Mouse (Mus musculus): ENCODE measurements at regions not wholly inside any gene's neighbourhood (a gene's known extent, or its start where the extent isn't known, plus 50 kb on each side); places are given as distances from the start of the nearest gene placed in this dataset.
A peak's percentile ranks its signal among the peaks of the same experiment; 100 is the strongest.

DNA sequence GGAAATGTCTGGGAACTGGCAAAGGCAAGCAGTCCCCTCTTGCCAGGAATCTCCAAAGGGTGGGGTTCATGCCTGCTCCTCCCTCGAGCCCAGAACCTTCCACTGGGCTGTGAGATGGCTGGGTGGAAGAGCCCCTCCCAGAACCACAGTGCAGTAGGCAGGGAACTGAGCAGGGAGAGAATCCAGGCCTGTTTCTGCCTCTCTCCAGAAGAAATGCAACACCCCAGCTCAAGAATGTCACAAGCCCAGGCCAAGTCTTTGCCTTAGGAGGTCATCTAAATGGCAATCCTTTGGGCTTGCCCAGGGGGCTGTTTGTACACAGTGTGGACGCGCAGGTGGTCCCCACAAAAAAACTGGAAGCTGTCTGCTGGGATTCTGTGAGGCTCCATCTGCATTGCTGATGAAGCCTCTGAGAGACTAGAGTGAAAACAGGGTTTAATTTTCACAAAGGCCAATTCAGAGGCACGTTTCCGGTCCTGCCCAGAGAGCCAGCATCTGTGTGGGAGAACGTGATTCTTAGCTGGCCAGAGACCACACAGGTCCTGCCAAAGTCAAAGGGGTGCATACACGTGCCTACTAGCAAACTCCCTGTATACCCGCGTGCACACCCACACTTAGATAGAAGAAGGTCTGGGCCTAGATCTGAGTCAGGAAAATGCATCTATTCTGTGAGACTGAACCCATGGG, 129.0 kb downstream of the Hmg20a start:
- ATAC-seq (ENCODE audit: insufficient read depth), result no peak
- Histone ChIP-seq H3K9ac (no peak overlapping the region), H3K27ac (replicated peaks) (no peak overlapping the region), H3K4me1 (replicated peaks) (peaks cover 2% of the 10 kb centered on the region; the same call in 1 of the 2 replicates), H3K4me2 (no peak overlapping the region), H3K9me3 (replicated peaks) (no peaks in the 10 kb centered on the region), H3K4me3 (replicated peaks) (no peak overlapping the region), H3K36me3 (replicated peaks) (no peaks in the 10 kb centered on the region), H3K27me3 (no peaks in the 10 kb centered on the region)
- WGBS (ENCODE audit: insufficient replicate concordance), result 59% methylated on average over 9 of the region's 9 CpGs

DNA sequence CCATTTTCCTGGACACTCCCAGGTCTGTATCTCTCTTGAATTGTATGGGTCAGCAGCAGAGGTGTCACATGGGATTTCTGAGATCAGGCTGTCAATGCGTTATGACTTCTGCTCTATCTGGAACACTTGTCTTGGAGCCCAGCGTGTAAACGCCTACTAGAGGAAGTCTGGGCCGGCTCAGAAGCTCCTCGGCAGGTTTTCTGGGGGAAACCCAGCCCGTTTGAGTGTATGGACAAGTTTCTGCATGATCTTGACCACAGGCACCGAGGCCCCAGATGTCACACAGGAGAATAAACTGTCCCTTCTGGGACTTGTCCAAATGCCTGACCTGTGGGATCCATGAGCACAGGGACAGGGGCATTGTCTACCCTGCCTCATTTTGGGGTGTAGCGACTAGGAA, 131.4 kb downstream of the Hmg20a start:
- Histone ChIP-seq H3K27me3 (no peaks in the 10 kb centered on the region), H3K4me3 (replicated peaks) (no peak overlapping the region), H3K9me3 (replicated peaks) (no peaks in the 10 kb centered on the region), H3K9ac (no peak overlapping the region), H3K4me1 (replicated peaks) (peaks cover 2% of the 10 kb centered on the region; the same call in 1 of the 2 replicates), H3K4me2 (no peak overlapping the region), H3K36me3 (replicated peaks) (no peaks in the 10 kb centered on the region), H3K27ac (replicated peaks) (no peak overlapping the region)
- 13% methylated on average over 8 of the region's 8 CpGs for WGBS (ENCODE audit: insufficient replicate concordance)
- no peak for ATAC-seq (ENCODE audit: insufficient read depth)

DNA sequence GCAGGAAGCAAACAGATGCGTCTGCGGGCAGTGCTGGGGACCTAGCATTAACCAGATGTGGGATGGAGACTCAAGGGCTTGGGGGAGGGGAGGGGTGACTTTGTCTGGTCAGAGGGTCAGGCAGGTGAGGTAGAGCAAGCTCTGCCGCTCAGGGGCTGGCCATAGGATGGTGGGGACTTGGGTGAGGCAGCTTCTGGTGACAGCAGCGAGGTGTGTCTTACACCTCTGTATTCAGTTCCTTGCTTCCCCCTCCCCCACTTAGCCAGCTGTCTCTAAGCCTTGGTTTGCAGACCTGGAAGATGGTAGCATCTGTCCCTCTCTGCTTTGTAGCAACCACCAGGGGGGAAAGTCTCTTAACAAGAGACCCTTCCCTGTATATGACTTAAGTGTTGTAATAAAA, 131.8 kb downstream of the Hmg20a start:
- no peak overlapping the region for H3K27ac ChIP-seq (replicated peaks)
- H3K4me2 ChIP-seq, result no peak overlapping the region
- no peaks in the 10 kb centered on the region for H3K27me3 ChIP-seq
- H3K9ac ChIP-seq, result no peak overlapping the region
- ATAC-seq (ENCODE audit: insufficient read depth), result no peak
- no peaks in the 10 kb centered on the region for H3K36me3 ChIP-seq (replicated peaks)
- WGBS (ENCODE audit: insufficient replicate concordance), result 30% methylated on average over 4 of the region's 4 CpGs
- peaks cover 2% of the 10 kb centered on the region; the same call in 1 of the 2 replicates for H3K4me1 ChIP-seq (replicated peaks)
- H3K4me3 ChIP-seq (replicated peaks), result no peak overlapping the region
- no peaks in the 10 kb centered on the region for H3K9me3 ChIP-seq (replicated peaks)

DNA sequence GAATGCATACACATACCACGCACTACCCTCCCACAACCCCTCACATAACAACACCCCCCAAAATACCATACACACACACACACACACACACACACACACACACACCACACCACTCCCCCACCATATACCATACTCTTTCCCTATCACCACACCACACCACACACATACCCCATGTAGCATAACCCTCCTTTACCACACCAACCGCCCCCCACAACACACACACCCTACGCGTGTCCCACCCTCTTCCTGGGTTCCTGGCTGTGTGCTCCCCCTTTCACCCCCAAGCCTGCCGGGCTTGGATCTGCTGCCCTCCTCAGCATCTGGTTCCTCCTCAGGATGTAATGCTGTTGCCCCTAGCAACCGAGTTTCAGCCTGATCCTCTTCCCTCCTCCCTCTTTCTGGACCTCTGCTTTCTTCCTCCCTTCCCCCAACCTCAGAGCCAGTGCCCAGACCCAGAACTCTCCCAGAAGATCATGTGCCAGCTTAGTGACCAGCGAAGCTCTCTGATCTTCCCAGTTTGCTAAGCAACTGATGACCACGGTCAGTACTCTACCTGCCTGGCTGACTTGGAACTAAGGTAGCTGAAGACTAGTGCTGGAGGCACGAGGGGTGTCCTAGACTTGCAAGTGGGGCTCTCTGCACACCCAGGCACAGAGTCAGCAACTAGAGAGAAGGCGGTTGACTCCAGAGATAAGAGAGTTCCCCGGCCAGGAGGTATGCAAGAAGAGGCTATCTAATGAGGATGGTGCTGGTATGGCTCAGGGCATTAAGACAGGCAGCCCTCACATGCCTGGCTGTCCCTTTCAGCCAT, 133.2 kb downstream of the Hmg20a start:
- WGBS (ENCODE audit: insufficient replicate concordance), result 49% methylated on average over 11 of the region's 11 CpGs
- H3K4me1 ChIP-seq (replicated peaks), result peaks cover 2% of the 10 kb centered on the region; the same call in 1 of the 2 replicates
- no peaks in the 10 kb centered on the region for H3K36me3 ChIP-seq (replicated peaks)
- no peak overlapping the region for H3K4me2 ChIP-seq
- H3K4me3 ChIP-seq (replicated peaks), result no peak overlapping the region
- H3K27me3 ChIP-seq, result no peaks in the 10 kb centered on the region
- H3K9ac ChIP-seq, result no peak overlapping the region
- no peaks in the 10 kb centered on the region for H3K9me3 ChIP-seq (replicated peaks)
- no peak overlapping the region for H3K27ac ChIP-seq (replicated peaks)
- no peak for ATAC-seq (ENCODE audit: insufficient read depth)

DNA sequence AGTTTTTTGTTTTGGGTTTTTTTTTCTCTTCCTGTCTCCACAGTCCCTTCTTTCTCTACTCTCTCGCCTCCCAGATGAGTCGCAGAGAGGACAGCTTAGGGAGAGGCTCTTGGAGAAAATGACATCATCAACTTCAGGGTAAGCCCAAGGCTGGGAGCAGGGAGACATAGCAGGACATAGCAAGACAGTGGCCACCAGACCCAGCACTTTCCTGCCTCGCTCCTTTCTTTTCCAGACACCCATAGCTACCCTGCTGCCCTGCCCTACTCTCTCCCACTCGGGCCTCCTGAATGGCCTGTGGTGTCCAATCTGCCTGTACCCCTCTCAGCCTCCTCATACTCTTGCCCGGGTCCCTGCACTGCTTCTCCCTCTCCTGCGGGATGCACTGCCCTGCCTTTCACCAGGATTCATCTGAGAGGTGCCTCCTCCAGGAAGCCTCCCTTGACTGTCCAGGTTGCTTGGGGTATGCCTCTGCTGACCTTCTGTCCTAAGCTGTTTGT, 133.8 kb downstream of the Hmg20a start:
- ATAC-seq (ENCODE audit: insufficient read depth), result no peak
- H3K9me3 ChIP-seq (replicated peaks), result no peaks in the 10 kb centered on the region
- 47% methylated on average over 6 of the region's 6 CpGs for WGBS (ENCODE audit: insufficient replicate concordance)
- H3K36me3 ChIP-seq (replicated peaks), result no peaks in the 10 kb centered on the region
- no peak overlapping the region for H3K9ac ChIP-seq
- no peak overlapping the region for H3K27ac ChIP-seq (replicated peaks)
- H3K4me3 ChIP-seq (replicated peaks), result no peak overlapping the region
- H3K4me1 ChIP-seq (replicated peaks), result peaks cover 2% of the 10 kb centered on the region; the same call in 1 of the 2 replicates
- H3K4me2 ChIP-seq, result no peak overlapping the region
- no peaks in the 10 kb centered on the region for H3K27me3 ChIP-seq

DNA sequence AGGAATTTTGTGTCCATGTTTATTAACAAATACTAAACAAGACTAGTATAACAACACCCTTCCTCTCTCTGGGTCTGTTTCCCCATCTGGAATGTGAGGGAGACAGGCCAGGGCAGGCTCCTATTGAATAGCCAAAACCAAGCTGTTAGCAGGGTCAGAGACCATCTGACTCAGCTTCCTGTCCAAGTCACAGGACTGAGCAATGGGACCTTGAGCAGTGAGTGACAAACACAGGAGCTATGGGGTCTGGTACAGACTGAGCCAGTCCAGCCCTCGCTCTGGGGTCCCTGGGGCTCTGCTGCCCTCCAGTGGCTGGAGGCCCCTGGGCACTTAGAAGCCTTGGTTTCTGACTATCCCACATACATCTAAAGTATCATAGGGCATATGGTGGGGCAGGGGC, 134.4 kb downstream of the Hmg20a start:
- peak; percentile 49; the same call in 1 of the 2 replicates for ATAC-seq (ENCODE audit: insufficient read depth)

DNA sequence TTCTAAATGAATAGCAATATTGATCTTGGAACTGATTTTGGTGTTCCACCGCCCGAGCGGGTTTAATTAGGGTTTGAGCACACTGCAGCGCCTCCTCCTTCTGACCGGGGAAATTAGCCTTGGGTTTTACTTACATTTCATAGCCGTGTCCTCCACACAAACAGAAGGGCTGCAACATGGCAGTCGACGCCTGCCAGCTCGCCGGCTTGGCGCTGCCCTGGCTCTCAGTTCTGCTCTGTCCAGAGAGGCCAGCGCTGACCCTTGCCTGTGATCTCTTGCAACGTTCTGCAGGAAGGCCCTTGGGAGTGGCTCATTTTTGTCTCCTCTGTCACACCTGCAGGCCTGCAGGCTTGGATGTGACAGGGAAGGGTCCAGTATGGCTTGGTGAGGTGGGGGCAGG, 135.2 kb downstream of the Hmg20a start:
- H3K9ac ChIP-seq, result no peak overlapping the region
- no peaks in the 10 kb centered on the region for H3K9me3 ChIP-seq (replicated peaks)
- H3K27me3 ChIP-seq, result no peaks in the 10 kb centered on the region
- WGBS (ENCODE audit: insufficient replicate concordance), result 72% methylated on average over 13 of the region's 13 CpGs
- H3K27ac ChIP-seq (replicated peaks), result no peak overlapping the region
- no peaks in the 10 kb centered on the region for H3K36me3 ChIP-seq (replicated peaks)
- peaks cover 2% of the 10 kb centered on the region; the same call in 1 of the 2 replicates for H3K4me1 ChIP-seq (replicated peaks)
- ATAC-seq (ENCODE audit: insufficient read depth), result no peak
- H3K4me2 ChIP-seq, result no peak overlapping the region
- H3K4me3 ChIP-seq (replicated peaks), result no peak overlapping the region

More for the DNA sequence above, 134.4 kb downstream of the Hmg20a start:
- no peak overlapping the region for H3K9ac ChIP-seq
- H3K27ac ChIP-seq (replicated peaks), result no peak overlapping the region
- H3K27me3 ChIP-seq, result no peaks in the 10 kb centered on the region
- H3K9me3 ChIP-seq (replicated peaks), result no peaks in the 10 kb centered on the region
- H3K4me1 ChIP-seq (replicated peaks), result peaks cover 2% of the 10 kb centered on the region; the same call in 1 of the 2 replicates
- no peaks in the 10 kb centered on the region for H3K36me3 ChIP-seq (replicated peaks)
- H3K4me3 ChIP-seq (replicated peaks), result no peak overlapping the region
- 0% methylated on average over 1 of the region's 1 CpGs for WGBS (ENCODE audit: insufficient replicate concordance)
- H3K4me2 ChIP-seq, result no peak overlapping the region

DNA sequence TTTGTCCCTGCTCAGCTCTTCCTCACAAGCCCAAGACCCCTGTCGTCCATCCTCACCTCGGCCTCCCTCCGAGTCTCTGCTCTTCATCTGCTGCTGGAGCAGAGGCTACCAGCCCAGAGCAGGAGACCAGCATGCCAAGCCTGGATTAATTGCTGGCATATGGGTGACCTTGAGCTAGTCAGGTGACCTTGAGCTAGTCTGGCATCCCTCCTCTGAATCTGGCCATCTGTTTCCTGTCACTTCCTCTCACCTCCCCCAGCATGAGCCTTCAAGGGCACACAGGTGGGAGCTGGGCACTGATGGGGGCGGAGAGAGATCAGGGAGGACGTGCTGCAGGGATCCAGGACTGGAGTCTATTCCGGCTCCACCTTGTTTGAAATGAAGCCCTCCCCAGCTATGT, 135.7 kb downstream of the Hmg20a start:
- H3K4me2 ChIP-seq, result no peak overlapping the region
- peaks cover 2% of the 10 kb centered on the region; the same call in 1 of the 2 replicates for H3K4me1 ChIP-seq (replicated peaks)
- H3K36me3 ChIP-seq (replicated peaks), result no peaks in the 10 kb centered on the region
- no peak overlapping the region for H3K9ac ChIP-seq
- no peak overlapping the region for H3K27ac ChIP-seq (replicated peaks)
- H3K9me3 ChIP-seq (replicated peaks), result no peaks in the 10 kb centered on the region
- no peaks in the 10 kb centered on the region for H3K27me3 ChIP-seq
- H3K4me3 ChIP-seq (replicated peaks), result no peak overlapping the region
- no peak for ATAC-seq (ENCODE audit: insufficient read depth)
- whole genome bisulfite sequencing (ENCODE audit: insufficient replicate concordance), result 50% methylated on average over 6 of the region's 6 CpGs

DNA sequence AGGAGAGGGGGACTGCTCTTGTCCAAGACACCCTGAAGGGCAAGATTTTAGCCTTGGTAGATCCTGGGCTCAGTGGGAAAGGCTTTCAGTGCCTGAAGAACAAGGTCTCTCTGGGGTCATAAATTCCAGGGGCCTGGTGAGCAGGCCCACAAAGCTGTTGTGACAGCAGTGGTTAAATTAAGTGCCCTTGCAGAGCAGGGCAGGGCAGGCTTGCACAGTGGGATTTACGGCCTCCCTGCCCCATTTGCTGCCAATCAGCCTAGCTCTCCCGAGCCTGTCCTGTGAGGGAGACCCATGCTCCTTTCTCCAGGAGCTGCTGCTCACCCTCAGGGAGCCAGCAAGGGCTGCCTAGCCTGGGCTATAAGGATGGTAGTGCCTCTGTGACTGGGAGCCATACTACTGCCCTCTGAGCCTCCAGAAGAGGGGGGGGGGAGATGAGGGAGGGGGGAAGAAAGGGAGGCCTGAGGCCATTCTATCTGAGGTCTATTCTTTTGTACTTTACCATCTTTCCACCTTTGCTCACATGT, 141.3 kb downstream of the Hmg20a start:
- Histone ChIP-seq H3K9ac (no peak overlapping the region), H3K27ac (replicated peaks) (no peak overlapping the region), H3K27me3 (no peaks in the 10 kb centered on the region), H3K4me2 (no peak overlapping the region), H3K4me1 (replicated peaks) (no peaks in the 10 kb centered on the region), H3K36me3 (replicated peaks) (no peaks in the 10 kb centered on the region), H3K9me3 (replicated peaks) (no peaks in the 10 kb centered on the region), H3K4me3 (replicated peaks) (no peak overlapping the region)
- ATAC-seq (ENCODE audit: insufficient read depth), result no peak
- 42% methylated on average over 2 of the region's 2 CpGs for WGBS (ENCODE audit: insufficient replicate concordance)

DNA sequence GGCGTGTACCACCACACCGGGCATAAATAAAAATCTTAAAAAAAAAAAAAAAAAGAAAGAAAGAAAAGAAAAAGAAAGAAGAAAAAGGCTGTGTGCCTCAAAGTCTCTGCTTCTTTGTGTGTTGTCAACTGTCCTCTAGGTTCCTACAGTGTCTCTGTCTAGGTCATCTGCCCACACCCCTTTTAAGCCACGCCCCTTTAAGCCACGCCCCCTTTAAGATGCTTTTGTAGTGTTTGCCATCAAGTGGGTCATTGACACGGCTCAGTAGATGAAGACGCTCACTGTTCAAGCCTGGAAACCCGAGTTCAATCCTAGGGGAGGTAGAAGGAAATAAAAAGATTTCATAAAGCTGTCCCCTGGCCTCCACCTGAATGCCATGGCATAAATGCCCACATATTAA, 144.0 kb downstream of the Hmg20a start:
- no peaks in the 10 kb centered on the region for H3K27me3 ChIP-seq
- H3K9me3 ChIP-seq (replicated peaks), result no peaks in the 10 kb centered on the region
- H3K4me1 ChIP-seq (replicated peaks), result no peaks in the 10 kb centered on the region
- WGBS (ENCODE audit: insufficient replicate concordance), result 52% methylated on average over 7 of the region's 7 CpGs
- no peak overlapping the region for H3K27ac ChIP-seq (replicated peaks)
- H3K9ac ChIP-seq, result no peak overlapping the region
- ATAC-seq (ENCODE audit: insufficient read depth), result no peak
- H3K4me2 ChIP-seq, result no peak overlapping the region
- H3K4me3 ChIP-seq (replicated peaks), result no peak overlapping the region
- no peaks in the 10 kb centered on the region for H3K36me3 ChIP-seq (replicated peaks)

DNA sequence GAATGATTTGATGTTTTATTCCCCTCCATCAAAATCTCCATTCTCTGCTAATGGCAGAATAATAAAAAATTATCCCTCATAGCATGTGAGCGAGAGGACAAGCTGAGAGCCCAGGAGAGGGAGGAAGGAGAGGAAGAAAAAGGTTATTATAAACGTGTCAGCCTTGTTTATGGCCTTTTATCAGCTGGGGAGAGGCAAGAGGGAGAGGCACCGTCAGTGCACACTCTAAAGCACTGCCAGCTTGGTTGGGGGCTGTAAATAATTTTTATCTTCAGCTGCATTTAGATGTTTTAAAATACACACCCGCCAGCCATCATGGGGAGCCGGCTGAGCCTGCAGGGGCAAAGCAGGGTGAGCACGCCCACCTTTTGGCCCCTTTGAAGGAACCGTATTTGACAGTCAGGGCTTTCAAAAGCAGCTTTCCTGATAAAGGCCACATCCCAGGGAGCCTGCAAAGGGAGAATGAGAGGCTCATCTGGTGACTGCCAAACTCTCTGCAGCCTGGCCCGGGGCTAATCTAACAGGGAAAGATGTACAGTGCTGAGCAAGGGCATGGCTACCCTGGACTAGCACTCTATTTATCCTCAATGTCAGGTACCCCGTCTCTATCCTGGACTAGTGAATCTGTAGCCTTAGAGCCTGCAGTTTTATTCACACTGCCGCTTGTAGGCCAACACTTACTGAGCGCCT, 145.8 kb downstream of the Hmg20a start:
- ATAC-seq (ENCODE audit: insufficient read depth), result no peak
- Histone ChIP-seq H3K9me3 (replicated peaks) (no peaks in the 10 kb centered on the region), H3K36me3 (replicated peaks) (no peaks in the 10 kb centered on the region), H3K4me2 (no peak overlapping the region), H3K27me3 (no peaks in the 10 kb centered on the region), H3K4me3 (replicated peaks) (no peak overlapping the region), H3K27ac (replicated peaks) (no peak overlapping the region), H3K9ac (no peak overlapping the region), H3K4me1 (replicated peaks) (no peaks in the 10 kb centered on the region)
- 35% methylated on average over 11 of the region's 11 CpGs for WGBS (ENCODE audit: insufficient replicate concordance)

Data from liver, embryonic 15.5 days (tissue).